Mouse (Mus musculus): Measurements from ENCODE around the gene Hcrt. TPM values are rescaled to one million over a fixed set of nuclear protein-coding genes. Genes with fewer than 3 reads are reported as not detected.
A peak's percentile ranks its signal among the peaks of the same experiment; 100 is the strongest.

The Hcrt gene
- polyA plus RNA-seq, 1 experiment from 2014 or later: not detected

GRCm38 (mm10) chr11:100730477-100731205 is 32.1 kb downstream of the Hcrt start:
- H3K4me1 ChIP-seq (replicated peaks; ENCODE audit: insufficient read depth, low read length): 0 out of 2 replicates have a peak, but pooled peaks cover under 1% of the 10 kb centered on the region
- no peaks in the 10 kb centered on the region for H3K36me3 ChIP-seq (ENCODE audit: insufficient read depth, low read length)
- DNase-seq (ENCODE audit: low spot score) (peak; percentile 29), ATAC-seq (replicated peaks; ENCODE audit: low FRiP score, low read depth) (peak; percentile 81)
- H3K9ac ChIP-seq (ENCODE audit: low read depth, low read length): no peak overlapping the region
- H3K4me3 ChIP-seq (replicated peaks; ENCODE audit: low read depth, low read length): no peak overlapping the region
- no peak overlapping the region for H3K4me2 ChIP-seq (ENCODE audit: low read length)
- no peaks in the 10 kb centered on the region for H3K9me3 ChIP-seq (replicated peaks; ENCODE audit: low read length)
- peak overlapping the region; percentile 36; the same call in 1 of the 2 replicates for H3K27ac ChIP-seq
- no peak for TF ChIP-seq CTCF (IDR thresholded peaks at IDR 0.05; ENCODE audit: low read depth)
- WGBS: 77% methylated on average over 6 of the region's 6 CpGs
- H3K27me3 ChIP-seq (ENCODE audit: insufficient read depth, low read length): no peaks in the 10 kb centered on the region

DNA sequence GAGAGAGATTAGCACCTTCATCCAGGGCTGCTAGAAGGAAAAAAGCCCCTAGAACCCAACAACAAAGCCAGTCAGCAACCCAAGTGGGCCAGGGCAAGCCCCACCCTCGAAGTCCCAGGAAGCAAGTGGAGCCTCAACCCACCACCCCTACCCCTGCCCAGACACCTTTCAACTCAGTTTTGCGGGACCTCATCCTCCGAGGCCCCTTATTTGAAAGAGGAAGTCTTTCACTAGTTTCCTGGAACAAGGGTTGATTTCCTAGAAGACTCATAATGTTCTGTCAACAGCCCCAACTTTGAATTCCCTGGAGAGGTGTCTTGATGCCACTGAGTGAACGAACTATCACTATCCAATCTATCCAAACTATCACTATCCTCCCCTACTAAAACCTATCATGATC is 32.8 kb downstream of the Hcrt start:
- TF ChIP-seq CTCF (IDR thresholded peaks at IDR 0.05; ENCODE audit: low read depth): no peak
- DNase-seq (ENCODE audit: low spot score) (no peak), ATAC-seq (replicated peaks; ENCODE audit: low FRiP score, low read depth) (no peak)
- Histone ChIP-seq H3K27ac (peak overlapping the region; percentile 36; the same call in 1 of the 2 replicates), H3K36me3 (ENCODE audit: insufficient read depth, low read length) (no peaks in the 10 kb centered on the region), H3K9me3 (replicated peaks; ENCODE audit: low read length) (no peaks in the 10 kb centered on the region), H3K4me2 (ENCODE audit: low read length) (no peak overlapping the region), H3K4me1 (replicated peaks; ENCODE audit: insufficient read depth, low read length) (peaks cover 5% of the 10 kb centered on the region; the same call in 1 of the 2 replicates), H3K9ac (ENCODE audit: low read depth, low read length) (no peak overlapping the region), H3K4me3 (replicated peaks; ENCODE audit: low read depth, low read length) (no peak overlapping the region), H3K27me3 (ENCODE audit: insufficient read depth, low read length) (no peaks in the 10 kb centered on the region)
- WGBS: 79% methylated on average over 4 of the region's 4 CpGs

- no peak for TF ChIP-seq CTCF (IDR thresholded peaks at IDR 0.05; ENCODE audit: low read depth)
- H3K27me3 ChIP-seq (ENCODE audit: insufficient read depth, low read length): no peaks in the 10 kb centered on the region
- 77% methylated on average over 6 of the region's 6 CpGs for WGBS
- no peak overlapping the region for H3K4me3 ChIP-seq (replicated peaks; ENCODE audit: low read depth, low read length)
- no peak overlapping the region for H3K4me2 ChIP-seq (ENCODE audit: low read length)
- no peak for ATAC-seq (replicated peaks; ENCODE audit: low FRiP score, low read depth)
- H3K27ac ChIP-seq: no peak overlapping the region
- no peaks in the 10 kb centered on the region for H3K9me3 ChIP-seq (replicated peaks; ENCODE audit: low read length)
- no peak for DNase-seq (ENCODE audit: low spot score)
- peaks cover 9% of the 10 kb centered on the region; the same call in 1 of the 2 replicates for H3K4me1 ChIP-seq (replicated peaks; ENCODE audit: insufficient read depth, low read length)
- no peak overlapping the region for H3K9ac ChIP-seq (ENCODE audit: low read depth, low read length)
- H3K36me3 ChIP-seq (ENCODE audit: insufficient read depth, low read length): no peaks in the 10 kb centered on the region
Observed at GRCm38 (mm10) chr11:100728601-100729000, 34.1 kb downstream of the Hcrt start.

DNA sequence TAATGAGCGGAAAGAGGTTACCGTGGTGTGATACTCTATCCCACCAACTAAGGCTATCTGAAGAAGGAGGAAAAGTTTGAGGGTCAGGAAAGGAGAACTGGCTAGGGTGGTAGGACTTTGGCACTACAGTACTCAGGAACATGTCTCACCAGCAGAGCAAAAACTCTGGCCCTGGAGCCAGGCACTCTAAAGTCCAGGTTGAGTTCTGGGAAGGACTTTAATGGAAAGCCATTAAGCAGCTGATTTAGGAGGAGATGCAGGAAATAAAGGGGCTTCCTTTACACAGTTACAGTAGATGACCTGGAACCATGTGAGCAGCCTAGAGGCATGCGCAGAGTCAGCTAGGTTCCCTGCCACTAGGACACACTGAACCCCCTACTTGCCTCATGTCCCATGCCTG is 35.5 kb downstream of the Hcrt start:
- Histone ChIP-seq H3K9ac (ENCODE audit: low read depth, low read length) (no peak overlapping the region), H3K4me3 (replicated peaks; ENCODE audit: low read depth, low read length) (no peak overlapping the region), H3K4me2 (ENCODE audit: low read length) (no peak overlapping the region), H3K27ac (no peak overlapping the region), H3K9me3 (replicated peaks; ENCODE audit: low read length) (no peaks in the 10 kb centered on the region), H3K27me3 (ENCODE audit: insufficient read depth, low read length) (no peaks in the 10 kb centered on the region), H3K4me1 (replicated peaks; ENCODE audit: insufficient read depth, low read length) (peaks cover 9% of the 10 kb centered on the region; the same call in 1 of the 2 replicates), H3K36me3 (ENCODE audit: insufficient read depth, low read length) (no peaks in the 10 kb centered on the region)
- ATAC-seq (replicated peaks; ENCODE audit: low FRiP score, low read depth): no peak; the same call in 1 of the 2 replicates
- WGBS: 79% methylated on average over 3 of the region's 3 CpGs
- no peak for DNase-seq (ENCODE audit: low spot score)
- no peak for TF ChIP-seq CTCF (IDR thresholded peaks at IDR 0.05; ENCODE audit: low read depth)

DNA sequence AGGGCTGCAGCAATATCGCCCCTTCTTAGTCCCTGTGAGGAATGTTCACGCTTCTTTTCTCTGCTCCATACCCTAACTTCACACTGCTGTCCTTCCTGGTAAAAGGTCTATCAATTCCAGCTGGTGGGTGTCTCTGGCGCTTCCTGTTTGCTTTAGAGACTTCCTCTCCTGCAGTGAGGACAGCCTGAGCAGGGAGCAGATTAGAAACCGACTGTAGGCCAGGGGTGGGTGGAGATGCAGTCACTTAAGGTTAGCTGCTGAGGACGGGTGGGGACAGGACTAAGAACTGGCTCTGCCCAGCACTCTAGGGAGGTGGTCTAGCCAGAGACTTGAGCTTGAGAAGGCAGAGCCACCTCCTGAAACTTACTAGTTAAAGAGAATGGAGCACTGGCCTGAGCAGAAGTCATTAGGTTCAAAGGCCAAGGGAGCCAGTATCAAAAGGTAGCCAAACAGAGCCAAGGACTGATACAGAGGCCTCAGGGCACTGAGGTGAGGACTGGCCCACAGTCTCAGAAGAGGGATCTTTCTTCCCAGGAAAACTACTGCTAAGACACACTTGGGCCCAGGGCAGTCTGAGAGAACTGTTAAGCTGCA is 37.7 kb downstream of the Hcrt start:
- Histone ChIP-seq H3K27ac (peak overlapping the region; percentile 62), H3K4me3 (replicated peaks; ENCODE audit: low read depth, low read length) (no peak overlapping the region), H3K36me3 (ENCODE audit: insufficient read depth, low read length) (no peaks in the 10 kb centered on the region), H3K4me1 (replicated peaks; ENCODE audit: insufficient read depth, low read length) (peaks cover 15% of the 10 kb centered on the region; the same call in 1 of the 2 replicates), H3K9me3 (replicated peaks; ENCODE audit: low read length) (no peaks in the 10 kb centered on the region), H3K9ac (ENCODE audit: low read depth, low read length) (no peak overlapping the region), H3K27me3 (ENCODE audit: insufficient read depth, low read length) (no peaks in the 10 kb centered on the region), H3K4me2 (ENCODE audit: low read length) (no peak overlapping the region)
- TF ChIP-seq CTCF (IDR thresholded peaks at IDR 0.05; ENCODE audit: low read depth): no peak
- WGBS: 34% methylated on average over 5 of the region's 5 CpGs
- peak; percentile 59 for DNase-seq (ENCODE audit: low spot score)
- ATAC-seq (replicated peaks; ENCODE audit: low FRiP score, low read depth): no peak

DNA sequence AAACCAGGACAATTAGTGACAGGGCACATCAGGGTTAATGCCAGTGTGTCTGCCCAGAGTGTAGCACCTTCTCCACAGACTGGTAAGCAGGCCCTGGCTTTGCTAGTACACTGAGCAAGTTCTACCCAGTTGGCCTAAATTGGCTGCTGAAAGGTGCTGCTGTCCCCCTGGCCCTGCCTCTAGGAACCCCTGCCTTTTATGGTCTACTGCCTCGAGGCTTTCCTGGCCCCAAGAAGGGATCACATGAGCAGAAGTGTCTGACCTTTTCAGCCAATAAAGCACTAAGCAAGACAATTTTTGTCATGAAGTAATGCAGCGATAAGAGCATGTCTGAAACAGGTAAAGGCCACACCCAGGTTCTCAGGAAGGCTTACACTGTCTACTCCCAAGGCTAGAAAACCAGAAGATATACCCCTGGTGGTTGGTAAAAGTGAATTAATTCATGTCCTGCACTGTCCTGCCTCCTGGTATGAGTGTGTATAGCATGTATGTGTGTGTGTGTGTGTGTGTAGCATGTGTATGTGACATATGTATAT is 40.2 kb downstream of the Hcrt start:
- no peak overlapping the region for H3K9ac ChIP-seq (ENCODE audit: low read depth, low read length)
- H3K27ac ChIP-seq: peak overlapping the region; percentile 70
- H3K4me1 ChIP-seq (replicated peaks; ENCODE audit: insufficient read depth, low read length): peaks cover 15% of the 10 kb centered on the region; the same call in 1 of the 2 replicates
- no peak overlapping the region for H3K4me3 ChIP-seq (replicated peaks; ENCODE audit: low read depth, low read length)
- ATAC-seq (replicated peaks; ENCODE audit: low FRiP score, low read depth) (no peak), DNase-seq (ENCODE audit: low spot score) (no peak)
- WGBS: 39% methylated on average over 2 of the region's 2 CpGs
- H3K9me3 ChIP-seq (replicated peaks; ENCODE audit: low read length): no peaks in the 10 kb centered on the region
- no peak overlapping the region for H3K4me2 ChIP-seq (ENCODE audit: low read length)
- TF ChIP-seq CTCF (IDR thresholded peaks at IDR 0.05; ENCODE audit: low read depth): no peak
- peaks cover 12% of the 10 kb centered on the region for H3K36me3 ChIP-seq (ENCODE audit: insufficient read depth, low read length)
- H3K27me3 ChIP-seq (ENCODE audit: insufficient read depth, low read length): no peaks in the 10 kb centered on the region
